ENCODE assay signal across 24 mouse cellular contexts in the genomic region with DNA sequence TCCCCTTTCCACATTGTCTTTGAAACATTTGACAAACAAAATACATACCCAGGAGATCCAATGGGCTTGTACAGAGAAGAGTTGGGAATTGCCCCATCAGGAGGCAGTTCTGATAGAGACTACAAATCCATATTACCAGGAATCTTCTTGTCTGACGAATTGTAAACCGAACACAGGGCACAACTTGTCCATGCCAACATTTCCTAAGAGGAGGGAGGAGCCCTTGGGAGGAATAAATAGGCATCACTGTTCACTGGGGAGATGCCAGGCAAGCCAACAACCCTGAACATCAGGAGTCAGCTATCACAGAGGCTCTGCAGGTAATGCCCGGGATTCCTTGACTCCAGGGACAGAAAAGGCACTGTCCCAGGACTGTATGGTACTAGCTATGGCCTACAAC. TPM values are rescaled to one million over a fixed set of nuclear protein-coding genes. Genes with fewer than 3 reads are reported as not detected.
"Had no signal": no experiment of that assay in that cellular context is flagged by ENCODE, and none has a peak within 500 bp of the region (broad histone marks: within the 10 kb centered on the region; RNA-seq: fewer than 3 reads in every experiment).

Serpina3k (plus strand) TSS at position 261 of the 400 bp plus-strand sequence.
Serpina3m (plus strand) TSS at position 261 of the 400 bp plus-strand sequence.

RNA-seq across cellular contexts. Expression of gene Serpina3k, which starts in this region (rescaled TPM):
- total RNA-seq: common myeloid progenitor, adult 5-6 weeks; forebrain, postnatal 0 days; gastrocnemius, postnatal 14 days; granulocyte monocyte progenitor cell, adult 5-6 weeks; heart, adult 18-20 months had no signal
- polyA plus RNA-seq: cortical plate, adult 2 months; embryonic facial prominence, embryonic 10.5 days; embryonic facial prominence, embryonic 11.5 days; embryonic facial prominence, embryonic 12.5 days; embryonic facial prominence, embryonic 13.5 days; embryonic facial prominence, embryonic 14.5 days; embryonic facial prominence, embryonic 15.5 days; erythroblast, embryonic 14.5 days; forebrain, embryonic 10.5 days; forebrain, embryonic 11.5 days; forebrain, embryonic 12.5 days; forebrain, embryonic 13.5 days; forebrain, embryonic 14.5 days; forebrain, embryonic 15.5 days; forebrain, embryonic 16.5 days; forebrain, postnatal 0 days; frontal cortex, adult 2 months; heart, adult 2 months; heart, embryonic 10.5 days had no signal

RNA-seq across cellular contexts. Expression of gene Serpina3m, which starts in this region (rescaled TPM):
- total RNA-seq: common myeloid progenitor, adult 5-6 weeks; forebrain, postnatal 0 days; gastrocnemius, adult 2 months; gastrocnemius, postnatal 14 days; granulocyte monocyte progenitor cell, adult 5-6 weeks; heart, adult 2 months had no signal
- polyA plus RNA-seq: cortical plate, adult 2 months; embryonic facial prominence, embryonic 10.5 days; embryonic facial prominence, embryonic 11.5 days; embryonic facial prominence, embryonic 12.5 days; embryonic facial prominence, embryonic 13.5 days; embryonic facial prominence, embryonic 14.5 days; embryonic facial prominence, embryonic 15.5 days; erythroblast, embryonic 14.5 days; forebrain, embryonic 10.5 days; forebrain, embryonic 11.5 days; forebrain, embryonic 12.5 days; forebrain, embryonic 13.5 days; forebrain, embryonic 14.5 days; forebrain, embryonic 15.5 days; forebrain, embryonic 16.5 days; forebrain, postnatal 0 days; frontal cortex, adult 2 months; heart, adult 2 months; heart, embryonic 10.5 days had no signal
